Mouse (Mus musculus): ENCODE measurements around the gene Cdca4. TPM values are rescaled to one million over a fixed set of nuclear protein-coding genes. Genes with fewer than 3 reads are reported as not detected.
"Not testable (repeated sequence)": the region's sequence is repeated elsewhere in the genome, so short reads cannot be mapped to it uniquely, and the experiment has no call there.

Cdca4 gene
- polyA plus RNA-seq, 1 experiment = 21.5 TPM

GRCm38 (mm10) chr12:112843803-112844202, 14.6 kb upstream of the Cdca4 start:
- H3K4me3 ChIP-seq = no peak overlapping the region
- no peak overlapping the region for H3ac ChIP-seq (ENCODE audit: control insufficient read depth, insufficient read length)
- no peaks in the 10 kb centered on the region for H3K27me3 ChIP-seq (ENCODE audit: control insufficient read depth, insufficient read depth, insufficient read length)
- H3K36me3 ChIP-seq (ENCODE audit: control insufficient read depth, insufficient read depth) = no peaks in the 10 kb centered on the region
- peak in 2 of 3 experiments; percentile 8 to 47 for TF ChIP-seq MYOD1 (IDR thresholded peaks at IDR 0.05; ENCODE audit: control insufficient read depth in 1 of 3, insufficient read length in 2 of 3, low read depth in 2 of 3)
- no peak for TF ChIP-seq USF1 (IDR thresholded peaks at IDR 0.05; ENCODE audit: low read depth)
- H3K4me2 ChIP-seq (ENCODE audit: low read depth) = no peak overlapping the region
- H3K79me2 ChIP-seq (ENCODE audit: control insufficient read depth, insufficient read depth) = no peaks in the 10 kb centered on the region

DNA sequence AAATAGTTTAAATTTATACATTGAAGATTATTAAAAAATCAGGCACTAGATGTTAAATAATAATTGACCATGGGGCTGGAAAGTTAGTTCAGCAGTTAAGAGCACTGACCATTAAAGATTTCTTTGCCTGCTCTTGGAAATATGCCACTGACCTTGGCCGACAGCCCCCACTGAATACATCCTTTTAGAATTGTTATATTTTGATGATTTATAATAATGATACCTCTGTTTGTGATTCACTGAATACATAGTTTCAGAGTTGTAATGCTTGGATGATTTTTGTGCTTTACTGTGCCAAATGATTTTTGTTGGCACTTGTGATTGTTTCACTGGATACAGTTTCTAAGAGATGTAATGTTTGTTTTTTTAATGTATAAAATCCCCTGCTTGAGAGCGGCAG, 12.9 kb upstream of the Cdca4 start:
- not testable (repeated sequence) for H3K27me3 ChIP-seq (ENCODE audit: control insufficient read depth, insufficient read depth, insufficient read length); H3ac ChIP-seq (ENCODE audit: control insufficient read depth, insufficient read length); H3K4me2 ChIP-seq (ENCODE audit: low read depth); H3K79me2 ChIP-seq (ENCODE audit: control insufficient read depth, insufficient read depth); H3K4me3 ChIP-seq; H3K36me3 ChIP-seq (ENCODE audit: control insufficient read depth, insufficient read depth)

DNA sequence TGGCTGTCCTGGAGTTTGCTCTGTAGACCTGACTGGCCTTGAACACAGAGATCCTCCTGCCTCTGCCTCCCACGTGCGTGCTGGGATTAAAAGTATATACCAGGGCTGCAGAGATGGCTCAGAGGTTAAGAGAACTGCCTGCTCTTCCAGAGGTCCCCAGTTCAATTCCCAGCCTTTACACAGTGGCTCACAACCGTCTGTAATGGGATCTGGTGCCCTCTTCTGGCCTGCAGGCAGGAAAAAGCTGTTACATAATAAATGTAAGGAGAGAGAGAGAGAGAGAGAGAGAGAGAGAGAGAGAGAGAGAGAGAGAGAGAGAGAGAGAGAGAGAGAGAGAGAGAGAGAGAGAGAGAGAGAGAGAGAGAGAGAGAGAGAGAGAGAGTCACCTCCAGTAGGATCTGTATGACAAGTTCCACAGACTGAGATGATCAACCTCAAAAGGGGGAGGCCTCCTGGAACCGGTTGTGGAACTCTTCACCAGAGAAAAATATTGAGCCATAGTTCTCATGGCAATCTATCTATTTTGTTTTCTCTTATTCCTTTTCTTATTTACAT, 12.2 kb upstream of the Cdca4 start:
- not testable (repeated sequence) for H3ac ChIP-seq (ENCODE audit: control insufficient read depth, insufficient read length); H3K4me3 ChIP-seq; H3K36me3 ChIP-seq (ENCODE audit: control insufficient read depth, insufficient read depth); H3K27me3 ChIP-seq (ENCODE audit: control insufficient read depth, insufficient read depth, insufficient read length); H3K4me2 ChIP-seq (ENCODE audit: low read depth); H3K79me2 ChIP-seq (ENCODE audit: control insufficient read depth, insufficient read depth)

DNA sequence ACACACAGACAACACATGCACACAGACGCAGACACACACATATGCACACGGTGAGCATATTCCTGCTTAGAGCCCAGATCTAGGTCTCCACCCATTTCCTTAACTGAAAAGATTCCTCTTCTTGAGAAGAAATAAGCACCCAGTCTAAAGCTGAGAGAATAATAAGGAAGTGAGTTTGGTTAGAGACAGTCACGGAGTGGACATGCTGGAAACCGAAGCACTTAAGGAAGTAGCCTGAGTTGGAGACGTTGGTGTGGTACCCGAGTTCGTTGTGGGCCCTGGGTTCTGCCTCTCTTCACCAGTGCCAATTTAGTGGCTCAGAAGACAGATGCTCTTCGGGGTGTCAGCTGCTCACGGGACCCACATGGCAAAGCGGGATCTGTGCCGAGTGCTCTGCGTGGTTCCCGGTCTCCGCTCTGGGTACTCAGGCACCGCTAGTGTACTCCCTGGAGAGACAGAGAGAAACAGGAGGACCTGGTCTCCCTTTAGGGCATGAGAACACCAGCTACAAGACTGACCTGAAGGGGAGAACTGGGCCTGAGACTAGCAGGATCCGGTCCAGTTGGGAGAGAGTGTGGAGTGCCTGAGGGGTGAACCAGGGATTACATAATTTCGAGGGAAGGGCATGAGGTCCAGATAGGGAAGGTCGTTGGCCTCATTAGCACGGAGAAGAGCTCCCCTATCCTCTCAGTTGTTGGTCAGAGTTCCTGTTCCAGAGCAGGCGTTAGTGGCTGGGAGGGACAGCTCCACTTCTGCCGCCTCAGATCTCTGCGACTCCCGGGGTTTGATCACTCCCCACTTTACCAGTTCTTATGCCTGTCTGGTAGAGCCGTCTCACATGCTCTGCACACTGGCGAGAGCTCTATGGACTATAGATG, 11.2 kb upstream of the Cdca4 start:
- no peak overlapping the region for H3K4me3 ChIP-seq
- no peaks in the 10 kb centered on the region for H3K79me2 ChIP-seq (ENCODE audit: control insufficient read depth, insufficient read depth)
- H3K27me3 ChIP-seq (ENCODE audit: control insufficient read depth, insufficient read depth, insufficient read length) = no peaks in the 10 kb centered on the region
- H3ac ChIP-seq (ENCODE audit: control insufficient read depth, insufficient read length) = no peak overlapping the region
- no peak overlapping the region for H3K4me2 ChIP-seq (ENCODE audit: low read depth)
- TF ChIP-seq MYOG (IDR thresholded peaks at IDR 0.05; ENCODE audit: control insufficient read depth in 1 of 3, insufficient read depth in 1 of 3, insufficient read length in 2 of 3, low read depth in 2 of 3) (no peak), TCF3 (IDR thresholded peaks at IDR 0.05; ENCODE audit: insufficient read length, low read depth) (no peak), POLR2AphosphoS2 (IDR thresholded peaks at IDR 0.05; ENCODE audit: insufficient read length, low read depth) (no peak), SRF (IDR thresholded peaks at IDR 0.05; ENCODE audit: control insufficient read depth, insufficient read length, low read depth) (no peak), REST (IDR thresholded peaks at IDR 0.05; ENCODE audit: insufficient read depth, insufficient read length) (no peak), MAX (IDR thresholded peaks at IDR 0.05; ENCODE audit: low read depth) (no peak)
- no peaks in the 10 kb centered on the region for H3K36me3 ChIP-seq (ENCODE audit: control insufficient read depth, insufficient read depth)

- no peak overlapping the region for H3ac ChIP-seq (ENCODE audit: control insufficient read depth, insufficient read length)
- peaks cover 16% of the 10 kb centered on the region for H3K79me2 ChIP-seq (ENCODE audit: control insufficient read depth, insufficient read depth)
- no peaks in the 10 kb centered on the region for H3K36me3 ChIP-seq (ENCODE audit: control insufficient read depth, insufficient read depth)
- H3K27me3 ChIP-seq (ENCODE audit: control insufficient read depth, insufficient read depth, insufficient read length) = no peaks in the 10 kb centered on the region
- TF ChIP-seq MAX (IDR thresholded peaks at IDR 0.05; ENCODE audit: low read depth) (no peak), POLR2A (IDR thresholded peaks at IDR 0.05; ENCODE audit: insufficient read length, low read depth) (no peak), REST (IDR thresholded peaks at IDR 0.05; ENCODE audit: insufficient read depth, insufficient read length) (no peak), MYOG (IDR thresholded peaks at IDR 0.05; ENCODE audit: control insufficient read depth in 1 of 3, insufficient read depth in 1 of 3, insufficient read length in 2 of 3, low read depth in 2 of 3) (no peak), USF1 (IDR thresholded peaks at IDR 0.05; ENCODE audit: low read depth) (no peak), CEBPB (IDR thresholded peaks at IDR 0.05; ENCODE audit: insufficient read depth, poor library complexity, severe bottlenecking) (no peak), TCF12 (IDR thresholded peaks at IDR 0.05; ENCODE audit: insufficient read depth, poor library complexity, severe bottlenecking) (no peak), E2F4 (IDR thresholded peaks at IDR 0.05; ENCODE audit: insufficient read depth) (no peak), TCF3 (IDR thresholded peaks at IDR 0.05; ENCODE audit: insufficient read length, low read depth) (no peak), POLR2AphosphoS2 (IDR thresholded peaks at IDR 0.05; ENCODE audit: insufficient read length, low read depth) (no peak)
- H3K4me3 ChIP-seq = no peak overlapping the region
- no peak overlapping the region for H3K4me2 ChIP-seq (ENCODE audit: low read depth)
These were observed 5.8 kb upstream of the Cdca4 start for GRCm38 (mm10) chr12:112835046-112835445.

GRCm38 (mm10) chr12:112833527-112833926, 4.3 kb upstream of the Cdca4 start:
- TF ChIP-seq E2F4 (IDR thresholded peaks at IDR 0.05; ENCODE audit: insufficient read depth) (no peak), TCF12 (IDR thresholded peaks at IDR 0.05; ENCODE audit: insufficient read depth, poor library complexity, severe bottlenecking) (no peak), TCF3 (IDR thresholded peaks at IDR 0.05; ENCODE audit: insufficient read length, low read depth) (no peak), MYOD1 (IDR thresholded peaks at IDR 0.05; ENCODE audit: control insufficient read depth in 1 of 3, insufficient read length in 2 of 3, low read depth in 2 of 3) (no peak), POLR2AphosphoS2 (IDR thresholded peaks at IDR 0.05; ENCODE audit: insufficient read length, low read depth) (no peak), POLR2A (IDR thresholded peaks at IDR 0.05; ENCODE audit: insufficient read length, low read depth) (no peak), SRF (IDR thresholded peaks at IDR 0.05; ENCODE audit: control insufficient read depth, insufficient read length, low read depth) (no peak), MAX (IDR thresholded peaks at IDR 0.05; ENCODE audit: low read depth) (no peak), MYOG (IDR thresholded peaks at IDR 0.05; ENCODE audit: control insufficient read depth in 1 of 3, insufficient read depth in 1 of 3, insufficient read length in 2 of 3, low read depth in 2 of 3) (no peak), REST (IDR thresholded peaks at IDR 0.05; ENCODE audit: insufficient read depth, insufficient read length) (no peak), USF1 (IDR thresholded peaks at IDR 0.05; ENCODE audit: low read depth) (no peak), CEBPB (IDR thresholded peaks at IDR 0.05; ENCODE audit: insufficient read depth, poor library complexity, severe bottlenecking) (no peak)
- H3K27me3 ChIP-seq (ENCODE audit: control insufficient read depth, insufficient read depth, insufficient read length) = no peaks in the 10 kb centered on the region

More at GRCm38 (mm10) chr12:112833527-112833926, 4.3 kb upstream of the Cdca4 start:
- H3K79me2 ChIP-seq (ENCODE audit: control insufficient read depth, insufficient read depth) = peaks cover 26% of the 10 kb centered on the region
- H3K36me3 ChIP-seq (ENCODE audit: control insufficient read depth, insufficient read depth) = no peaks in the 10 kb centered on the region
- no peak overlapping the region for H3K4me2 ChIP-seq (ENCODE audit: low read depth)
- no peak overlapping the region for H3ac ChIP-seq (ENCODE audit: control insufficient read depth, insufficient read length)
- no peak overlapping the region for H3K4me3 ChIP-seq

All from myocyte (in vitro differentiated cells).